Mouse (Mus musculus) kidney, embryonic 14.5 days (tissue): Measurements from ENCODE around the gene Zfr2. TPM values are rescaled to one million over a fixed set of nuclear protein-coding genes. Genes with fewer than 3 reads are reported as not detected.

ENCODE experiments used
- ATAC-seq: fragments of 200-750 bp; cut with Nextera tagmentation; 2 replicates; pipeline ENCODE4 v1.8.0; 2017; ENCODE audit warnings: moderate number of reproducible peaks, mild to moderate bottlenecking, moderate TSS enrichment, moderate library complexity; ENCODE audit not compliant: low FRiP score, low TSS enrichment
- H3K27ac ChIP-seq: fragments of 300-500 bp; sonication (generic); 2 replicates; pipeline ENCODE4 v1.5.1; 2014; ENCODE audit warnings: low read depth, mild to moderate bottlenecking, low read length, moderate library complexity, mixed read lengths
- H3K27me3 ChIP-seq: fragments of 300-500 bp; sonication (generic); 2 replicates; pipeline ENCODE4 v1.6.1; 2014; ENCODE audit warnings: mild to moderate bottlenecking, low read length; ENCODE audit not compliant: control insufficient read depth, insufficient read depth
- H3K36me3 ChIP-seq: fragments of 300-500 bp; sonication (generic); 2 replicates; pipeline ENCODE4 v1.6.1; 2014; ENCODE audit warnings: low read length, mixed read lengths; ENCODE audit not compliant: control insufficient read depth, insufficient read depth
- H3K4me1 ChIP-seq: fragments of 300-500 bp; sonication (generic); 2 replicates; pipeline ENCODE4 v1.6.1; 2014; ENCODE audit warnings: low read length, mixed read lengths; ENCODE audit not compliant: control insufficient read depth, insufficient read depth
- H3K4me2 ChIP-seq: fragments of 300-500 bp; sonication (generic); replicated peaks from 2 replicates; pipeline ENCODE4 v1.6.1; 2014; ENCODE audit warnings: low read depth, mild to moderate bottlenecking, low read length
- H3K4me3 ChIP-seq: fragments of 300-500 bp; sonication (generic); 2 replicates; pipeline ENCODE4 v1.5.1; 2014; ENCODE audit warnings: mild to moderate bottlenecking, low read length
- H3K9ac ChIP-seq: fragments of 300-500 bp; sonication (generic); 2 replicates; pipeline ENCODE4 v1.6.1; 2014; ENCODE audit warnings: low read depth, mild to moderate bottlenecking, low read length, moderate library complexity
- H3K9me3 ChIP-seq: fragments of 300-500 bp; sonication (generic); 2 replicates; pipeline ENCODE4 v1.6.1; 2016; ENCODE audit warnings: low read length; ENCODE audit not compliant: control insufficient read depth
- WGBS: fragments of 180-500 bp; shearing (Covaris S2); extraction: QIAGEN DNeasy Blood & Tissue Kit; methylation state at CpG from one replicate; pipeline ENCODE4 v1.1.7; 2014; 5-methylcytosine and 5-hydroxymethylcytosine counted together
- polyA plus RNA-seq: library from polyadenylated mRNA; unstranded; fragments of >200 nt; fragmentation: Nextera tagmentation; extraction: Ambion mirVana; gene quantifications from 2 replicates; pipeline ENCODE4 v1.2.1, GENCODE M21; 2014

The Zfr2 gene
- polyA plus RNA-seq, 1 experiment from 2014 or later: 4.5 TPM

DNA sequence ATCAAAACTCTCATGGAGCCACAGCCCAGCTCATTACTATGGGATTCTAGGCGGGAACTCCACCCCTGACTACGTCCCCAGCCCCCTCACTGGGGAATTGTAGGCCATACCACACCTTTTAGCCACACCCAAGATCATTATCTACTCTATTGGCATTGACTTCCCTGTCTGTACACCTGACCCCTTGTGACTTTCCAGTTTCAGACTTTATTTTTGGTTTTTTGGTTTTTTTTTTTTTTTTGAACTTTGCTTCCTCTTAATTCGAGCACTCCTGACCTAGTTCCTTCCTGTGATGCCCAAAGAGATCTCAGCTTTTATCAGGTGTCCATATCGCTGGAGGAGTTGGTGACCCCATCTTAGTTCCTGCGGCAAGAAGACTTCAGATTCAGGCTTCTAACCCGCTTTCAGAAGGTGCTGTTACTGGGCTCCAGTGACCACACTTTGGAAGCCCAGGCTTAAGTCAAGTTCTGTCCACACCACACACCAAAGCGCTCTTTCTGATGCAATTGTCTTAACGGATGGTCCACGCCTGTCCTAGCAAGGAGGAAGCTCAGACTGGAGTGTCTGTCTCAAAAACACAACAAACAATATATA is 58.7 kb downstream of the Zfr2 start, which contains the start of gene Tjp3:
Tjp3 (minus strand) TSS at position 71 of the 594 bp plus-strand sequence.
- no peak for ATAC-seq
- Histone ChIP-seq H3K27me3 (peaks cover 16% of the 10 kb centered on the region), H3K36me3 (no peaks in the 10 kb centered on the region), H3K4me2 (peak within 1 kb of the TSS; percentile 36), H3K9ac (peak within 1 kb of the TSS; percentile 28; the same call in 1 of the 2 replicates), H3K27ac (peak within 1 kb of the TSS; percentile 30; the same call in 1 of the 2 replicates), H3K4me3 (peak within 1 kb of the TSS; percentile 29), H3K4me1 (peaks cover 24% of the 10 kb centered on the region), H3K9me3 (no peaks in the 10 kb centered on the region)
- WGBS: 63% methylated on average over 9 of the region's 9 CpGs

DNA sequence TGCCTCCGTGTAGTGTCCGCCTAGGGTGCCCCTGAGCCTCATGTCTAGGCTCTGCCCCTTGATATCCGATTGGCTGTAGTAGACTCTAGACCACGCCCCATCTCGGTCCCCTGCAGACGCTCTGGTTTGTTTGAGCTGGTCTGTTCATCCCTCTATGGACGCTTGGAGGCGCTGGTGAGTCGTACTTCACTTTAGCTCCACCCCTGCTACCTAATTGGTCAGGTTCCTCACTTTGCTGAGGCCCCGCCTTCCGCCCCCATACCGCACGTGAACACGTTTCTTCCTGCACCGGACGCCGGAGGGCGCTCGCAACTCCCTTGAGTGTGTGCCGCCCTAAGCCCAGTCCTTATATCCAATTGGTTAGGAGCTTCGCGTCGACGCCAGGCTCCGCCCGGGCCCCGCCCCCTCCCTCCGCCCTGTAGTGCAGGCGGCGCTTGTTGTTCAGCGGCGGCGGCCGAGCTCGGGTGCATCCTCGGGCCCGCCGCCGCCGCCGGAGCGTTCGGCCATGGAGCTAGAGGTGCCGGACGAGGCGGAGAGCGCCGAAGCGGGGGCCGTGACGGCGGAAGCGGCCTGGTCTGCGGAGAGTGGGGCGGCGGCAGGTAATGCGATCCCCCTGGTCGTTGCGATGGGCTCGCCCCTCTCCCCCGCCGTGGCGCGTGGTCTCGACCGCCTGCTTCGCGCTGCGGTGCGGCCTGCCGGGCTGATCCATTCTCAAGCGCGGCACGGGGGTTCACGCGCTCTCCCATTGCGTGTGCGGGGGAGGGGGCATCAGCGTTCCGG is 59.8 kb downstream of the Zfr2 start, which contains the start of gene Pip5k1c:
Pip5k1c (plus strand) TSS at position 410 of the 780 bp plus-strand sequence.
- peak within 1 kb of the TSS; percentile 40 for H3K27ac ChIP-seq
- WGBS: under 1% methylated on average over 66 of the region's 80 CpGs
- no peaks in the 10 kb centered on the region for H3K36me3 ChIP-seq
- ATAC-seq: peak; percentile 95
- H3K4me1 ChIP-seq: peaks cover 29% of the 10 kb centered on the region
- H3K27me3 ChIP-seq: peaks cover 16% of the 10 kb centered on the region
- H3K9ac ChIP-seq: peak within 1 kb of the TSS; percentile 50
- H3K9me3 ChIP-seq: no peaks in the 10 kb centered on the region
- peak within 1 kb of the TSS; percentile 99 for H3K4me2 ChIP-seq
- peak within 1 kb of the TSS; percentile 77 for H3K4me3 ChIP-seq

DNA sequence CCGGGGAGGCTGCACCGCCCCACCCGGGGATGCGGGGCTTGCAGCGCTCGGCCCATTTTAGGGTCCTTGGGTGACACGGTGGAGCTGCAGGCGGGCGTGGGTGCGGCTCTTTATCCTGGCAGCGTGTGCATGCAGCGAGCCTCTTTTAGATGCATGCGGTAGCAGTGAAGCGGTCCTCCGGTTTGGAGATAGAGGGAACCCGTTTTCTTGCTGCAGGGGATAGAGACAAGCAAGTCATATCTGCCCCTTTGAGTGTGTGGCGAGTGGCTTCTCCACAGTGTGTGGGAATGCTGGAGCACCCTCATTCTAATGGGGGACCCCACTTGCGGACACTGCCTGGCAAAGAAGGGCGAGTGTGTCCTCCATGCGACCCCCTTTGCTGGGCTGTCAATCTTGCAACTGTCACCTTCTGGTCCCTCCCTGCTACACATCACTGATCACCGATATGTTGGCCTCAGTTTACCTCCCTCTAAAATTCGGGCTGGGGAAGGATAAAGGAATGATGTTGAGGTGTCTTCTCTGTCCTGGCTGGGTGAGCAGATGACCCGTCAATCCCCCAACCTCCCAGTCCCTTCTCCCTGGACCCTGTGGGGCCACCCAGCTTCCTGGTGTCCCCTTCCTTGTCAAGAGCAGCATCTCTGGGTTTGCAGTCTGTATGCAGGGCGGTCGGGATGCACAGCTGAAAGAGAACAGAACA is 60.5 kb downstream of the Zfr2 start:
- peak overlapping the region; percentile 77 for H3K4me3 ChIP-seq
- WGBS: 2% methylated on average over 25 of the region's 25 CpGs
- H3K36me3 ChIP-seq: no peaks in the 10 kb centered on the region
- peak overlapping the region; percentile 99 for H3K4me2 ChIP-seq
- no peak for ATAC-seq
- peak overlapping the region; percentile 50 for H3K9ac ChIP-seq
- no peaks in the 10 kb centered on the region for H3K9me3 ChIP-seq
- H3K27me3 ChIP-seq: peaks cover 16% of the 10 kb centered on the region
- peaks cover 24% of the 10 kb centered on the region for H3K4me1 ChIP-seq
- H3K27ac ChIP-seq: peak overlapping the region; percentile 40

DNA sequence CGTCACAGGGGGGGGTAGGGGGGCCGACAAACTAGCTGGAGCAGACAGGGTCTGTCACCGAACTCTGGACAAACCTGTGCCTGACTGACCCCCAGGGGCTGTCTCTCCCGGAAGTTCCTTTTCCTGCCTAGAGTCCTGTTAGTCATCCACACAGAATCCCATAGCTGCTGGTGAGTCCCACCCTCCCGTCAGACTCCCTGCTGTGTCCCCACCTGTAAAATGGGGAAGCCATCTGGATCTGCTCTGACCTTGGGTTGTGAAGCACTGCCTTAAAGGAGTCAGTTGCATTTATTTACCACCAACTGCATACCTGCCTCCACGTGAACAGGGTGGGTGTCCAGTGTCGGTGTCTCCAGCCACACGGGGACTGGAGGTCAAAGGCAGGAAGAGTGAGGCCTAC is 61.5 kb downstream of the Zfr2 start:
- WGBS: 33% methylated on average over 8 of the region's 8 CpGs
- Histone ChIP-seq H3K27me3 (peaks cover 16% of the 10 kb centered on the region), H3K4me2 (peak overlapping the region; percentile 99), H3K9me3 (no peaks in the 10 kb centered on the region), H3K9ac (peak overlapping the region; percentile 50), H3K27ac (no peak overlapping the region), H3K36me3 (no peaks in the 10 kb centered on the region), H3K4me3 (peak overlapping the region; percentile 77), H3K4me1 (peaks cover 32% of the 10 kb centered on the region)
- no peak for ATAC-seq

DNA sequence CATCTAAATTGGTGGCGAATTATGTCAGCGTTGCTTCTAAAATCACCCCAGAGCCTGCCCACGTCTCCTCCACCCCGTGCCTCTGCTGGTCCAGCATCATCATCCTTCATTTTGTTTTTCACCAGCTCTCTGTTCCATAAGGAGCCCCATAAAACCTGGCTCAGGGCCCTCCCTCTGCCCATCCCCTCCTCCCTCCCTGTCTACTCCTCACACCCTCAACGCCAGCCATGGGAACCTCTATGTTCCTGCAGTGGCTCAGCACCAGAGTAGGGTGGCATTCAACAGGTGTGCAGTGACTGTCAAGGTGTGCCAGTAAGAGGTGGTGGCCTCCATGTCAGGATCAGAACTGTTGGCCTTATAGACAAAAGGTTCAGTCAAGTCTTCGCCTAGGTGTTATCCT is 62.2 kb downstream of the Zfr2 start:
- Histone ChIP-seq H3K9ac (peak overlapping the region; percentile 50; the same call in 1 of the 2 replicates), H3K27ac (no peak overlapping the region), H3K4me3 (no peak overlapping the region), H3K9me3 (no peaks in the 10 kb centered on the region), H3K36me3 (no peaks in the 10 kb centered on the region), H3K4me2 (no peak overlapping the region), H3K4me1 (peaks cover 39% of the 10 kb centered on the region), H3K27me3 (peaks cover 12% of the 10 kb centered on the region)
- WGBS: 87% methylated on average over 5 of the region's 6 CpGs
- no peak for ATAC-seq

DNA sequence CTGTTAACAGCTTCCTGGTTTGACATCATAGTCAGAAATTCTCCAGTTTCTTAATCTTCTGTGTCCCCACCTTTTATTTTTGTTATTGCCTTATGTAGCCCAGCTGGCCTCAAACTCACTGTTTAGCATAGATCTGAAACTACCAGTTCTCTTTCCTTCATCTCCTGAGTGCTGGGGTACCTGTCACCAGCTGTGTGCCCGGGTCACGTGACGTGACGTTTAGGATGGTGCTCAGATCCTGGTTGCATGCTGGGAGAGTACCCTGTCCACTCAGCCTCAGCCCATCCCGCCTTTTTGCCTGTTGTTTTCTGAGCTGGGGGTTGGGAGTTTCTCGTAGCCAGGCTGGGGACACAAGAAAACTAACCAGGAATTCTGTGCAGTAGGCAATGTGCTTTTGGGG is 64.3 kb downstream of the Zfr2 start:
- Histone ChIP-seq H3K27ac (peak overlapping the region; percentile 55; the same call in 1 of the 2 replicates), H3K4me1 (peaks cover 49% of the 10 kb centered on the region)

DNA sequence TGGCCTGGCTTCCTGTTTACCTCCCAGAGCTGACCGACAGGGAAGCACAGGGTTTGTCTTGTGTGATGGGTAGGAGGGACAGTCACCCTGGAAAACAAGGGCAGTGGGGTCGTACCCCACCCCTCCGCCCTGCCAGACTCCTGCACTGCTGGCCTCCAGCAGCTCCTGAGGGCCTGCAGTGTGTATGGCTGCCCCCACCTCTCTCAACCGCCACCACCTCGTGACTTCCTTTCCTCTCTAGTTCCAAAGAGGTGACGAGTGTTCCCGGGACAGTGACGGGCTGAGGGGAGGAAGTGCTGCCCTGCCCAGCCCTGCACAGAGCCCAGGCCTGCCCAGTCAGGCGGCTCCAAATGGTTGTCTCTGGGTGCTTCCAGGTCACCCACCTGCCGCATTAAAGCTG is 64.9 kb downstream of the Zfr2 start:
- Histone ChIP-seq H3K9ac (no peak overlapping the region), H3K27ac (peak overlapping the region; percentile 55; the same call in 1 of the 2 replicates), H3K9me3 (no peaks in the 10 kb centered on the region), H3K4me1 (peaks cover 55% of the 10 kb centered on the region), H3K36me3 (no peaks in the 10 kb centered on the region), H3K27me3 (no peaks in the 10 kb centered on the region), H3K4me2 (peak overlapping the region; percentile 3; the same call in 1 of the 2 replicates), H3K4me3 (no peak overlapping the region)
- 42% methylated on average over 10 of the region's 10 CpGs for WGBS
- 0 out of 2 replicates have a peak, but pooled peaks have one; percentile 5 for ATAC-seq

More for the DNA sequence above, 64.3 kb downstream of the Zfr2 start:
- H3K4me2 ChIP-seq: no peak overlapping the region
- H3K27me3 ChIP-seq: no peaks in the 10 kb centered on the region
- no peak for ATAC-seq
- H3K9me3 ChIP-seq: no peaks in the 10 kb centered on the region
- H3K36me3 ChIP-seq: no peaks in the 10 kb centered on the region
- 75% methylated on average over 6 of the region's 6 CpGs for WGBS
- no peak overlapping the region for H3K4me3 ChIP-seq
- no peak overlapping the region for H3K9ac ChIP-seq

DNA sequence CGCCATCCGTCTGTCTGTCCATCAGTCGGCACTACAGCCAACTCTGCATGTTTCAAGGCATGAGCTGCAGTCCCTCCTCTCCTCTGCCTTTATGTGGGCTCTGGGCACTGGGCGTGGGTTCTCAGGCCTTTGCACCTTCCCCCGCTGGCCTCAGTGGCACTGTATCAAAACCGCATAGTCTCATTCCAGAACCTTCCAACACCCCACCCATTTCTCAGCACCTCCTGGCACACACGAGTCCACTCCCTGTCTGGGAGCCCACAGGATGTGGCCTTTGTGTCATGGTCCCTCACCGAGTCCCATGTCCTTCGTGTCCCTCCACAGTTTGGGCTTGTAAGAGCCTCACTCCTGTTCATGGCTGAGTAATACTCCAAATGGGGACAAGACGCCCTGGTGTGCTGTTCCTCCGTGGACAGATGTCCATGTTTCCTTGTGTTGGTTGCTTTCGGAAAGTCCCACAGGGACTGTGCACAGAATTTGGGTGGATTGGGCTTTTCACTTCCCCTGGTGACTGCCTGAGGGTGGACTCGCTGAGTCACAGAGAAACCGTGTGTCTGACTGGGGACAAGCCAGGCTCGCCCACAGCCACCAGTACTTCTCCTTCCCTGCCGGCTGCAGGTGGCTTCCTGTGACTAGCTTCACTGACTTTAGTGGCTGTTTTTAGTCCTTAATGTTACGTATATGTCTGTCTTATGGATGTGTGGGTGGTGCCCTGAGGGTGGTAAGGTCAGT is 65.6 kb downstream of the Zfr2 start:
- H3K4me2 ChIP-seq: no peak overlapping the region
- H3K4me1 ChIP-seq: peaks cover 61% of the 10 kb centered on the region
- no peak overlapping the region for H3K4me3 ChIP-seq
- H3K36me3 ChIP-seq: no peaks in the 10 kb centered on the region
- no peak overlapping the region for H3K9ac ChIP-seq
- H3K27me3 ChIP-seq: no peaks in the 10 kb centered on the region
- H3K27ac ChIP-seq: no peak overlapping the region
- ATAC-seq: no peak
- no peaks in the 10 kb centered on the region for H3K9me3 ChIP-seq
- WGBS: 89% methylated on average over 17 of the region's 17 CpGs
